Mouse (Mus musculus) forebrain, embryonic 16.5 days (tissue): ENCODE data around the gene Ank2. TPM values are rescaled to one million over a fixed set of nuclear protein-coding genes. Genes with fewer than 3 reads are reported as not detected.
"Not testable (repeated sequence)": the region's sequence is repeated elsewhere in the genome, so short reads cannot be mapped to it uniquely, and the experiment has no call there.

ENCODE experiments used
- ATAC-seq: fragments of 200-750 bp; cut with Nextera tagmentation; 2 replicates; pipeline ENCODE4 v1.8.0; 2017; ENCODE audit warnings: mild to moderate bottlenecking, moderate library complexity
- H3K27ac ChIP-seq: fragments of 300-500 bp; sonication (generic); 2 replicates; pipeline ENCODE4 v1.5.1; 2014; ENCODE audit warnings: low read length, control low read depth
- H3K27me3 ChIP-seq: fragments of 300-500 bp; sonication (generic); replicated peaks from 2 replicates; pipeline ENCODE4 v1.6.1; 2014; ENCODE audit warnings: low read length; ENCODE audit not compliant: control insufficient read depth, insufficient read depth
- H3K36me3 ChIP-seq: fragments of 300-500 bp; sonication (generic); 2 replicates; pipeline ENCODE4 v1.6.1; 2014; ENCODE audit not compliant: control insufficient read depth, insufficient read depth
- H3K4me1 ChIP-seq: fragments of 300-500 bp; sonication (generic); replicated peaks from 2 replicates; pipeline ENCODE4 v1.6.1; 2014; ENCODE audit warnings: low read length; ENCODE audit not compliant: control insufficient read depth, insufficient read depth
- H3K4me2 ChIP-seq: fragments of 300-500 bp; sonication (generic); 2 replicates; pipeline ENCODE4 v1.6.1; 2014; ENCODE audit warnings: mild to moderate bottlenecking, low read length, control low read depth
- H3K4me3 ChIP-seq: fragments of 300-500 bp; sonication (generic); replicated peaks from 2 replicates; pipeline ENCODE4 v1.5.1; 2014; ENCODE audit warnings: mild to moderate bottlenecking, low read length, control low read depth
- H3K9ac ChIP-seq: fragments of 300-500 bp; sonication (generic); replicated peaks from 2 replicates; pipeline ENCODE4 v1.6.1; 2014; ENCODE audit warnings: low read depth, low read length, control low read depth
- H3K9me3 ChIP-seq: fragments of 300-500 bp; sonication (generic); 2 replicates; pipeline ENCODE4 v1.6.1; 2016; ENCODE audit warnings: low read length; ENCODE audit not compliant: control insufficient read depth
- WGBS: fragments of 180-500 bp; shearing (Covaris S2); extraction: QIAGEN DNeasy Blood & Tissue Kit; methylation state at CpG from one replicate; pipeline ENCODE4 v1.1.7; 2014; 5-methylcytosine and 5-hydroxymethylcytosine counted together
- polyA plus RNA-seq: library from polyadenylated mRNA; unstranded; fragments of >200 nt; fragmentation: Nextera tagmentation; extraction: Ambion mirVana; gene quantifications from 2 replicates; pipeline ENCODE4 v1.2.1, GENCODE M21; 2015

Ank2 gene
- polyA plus RNA-seq, 1 experiment from 2014 or later = 201 TPM

DNA sequence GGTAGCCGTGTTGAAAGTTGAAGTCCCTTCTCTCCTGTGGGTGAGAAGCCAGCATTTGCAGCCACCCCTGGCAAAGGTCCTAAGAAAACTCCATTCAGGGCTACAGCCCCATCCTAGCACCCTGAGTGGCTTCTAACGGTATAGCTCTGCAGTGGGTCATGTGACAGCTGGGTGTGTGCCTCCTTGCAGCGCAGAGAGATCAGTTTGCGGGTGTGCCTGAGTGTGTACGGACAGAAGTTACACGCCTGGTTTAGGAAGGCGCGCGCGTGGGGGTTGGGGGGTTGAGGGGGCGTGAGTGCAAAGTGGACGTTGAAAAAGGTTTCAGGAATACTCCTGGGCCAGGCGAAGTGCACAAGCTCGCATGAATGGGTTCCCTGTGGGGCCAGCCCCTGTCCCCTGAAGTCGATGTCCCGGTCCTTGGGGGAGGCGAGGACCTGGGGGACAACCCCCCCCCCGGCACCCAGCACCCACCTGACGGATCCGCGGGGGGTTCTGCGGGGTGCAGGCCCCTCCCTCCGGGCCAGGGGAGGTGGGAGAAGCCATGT is 881 bp downstream of the Ank2 start:
- WGBS = under 1% methylated on average over 22 of the region's 23 CpGs

DNA sequence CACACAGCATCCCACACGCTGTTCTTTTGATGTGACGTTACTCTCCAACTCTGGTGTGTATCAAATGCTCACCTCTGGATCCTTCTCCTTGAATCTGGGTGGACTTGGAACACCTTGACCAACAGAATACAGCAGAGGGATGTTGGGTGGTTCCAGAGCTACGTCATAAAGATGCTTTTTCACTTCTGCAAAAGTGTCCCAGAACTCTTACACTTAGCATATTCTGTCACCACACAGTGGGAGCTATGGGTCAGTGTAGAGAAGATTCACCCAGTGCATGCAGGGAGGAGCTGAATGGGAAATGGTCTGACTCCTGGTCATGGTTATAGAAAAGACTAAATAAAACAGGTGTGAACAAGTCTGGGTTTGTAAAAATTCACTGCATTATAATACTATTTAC is 6.5 kb downstream of the Ank2 start:
- no peak for ATAC-seq
- H3K27me3 ChIP-seq = no peaks in the 10 kb centered on the region

More for the DNA sequence above, 881 bp downstream of the Ank2 start:
- Histone ChIP-seq H3K4me1 (peaks cover 10% of the 10 kb centered on the region), H3K4me3 (peak overlapping the region; percentile 83), H3K9me3 (no peaks in the 10 kb centered on the region), H3K9ac (peak overlapping the region; percentile 94), H3K27ac (peak overlapping the region; percentile 70), H3K27me3 (no peaks in the 10 kb centered on the region; the same call in 1 of the 2 replicates), H3K4me2 (peak overlapping the region; percentile 100), H3K36me3 (no peaks in the 10 kb centered on the region)
- ATAC-seq = peak; percentile 88

DNA sequence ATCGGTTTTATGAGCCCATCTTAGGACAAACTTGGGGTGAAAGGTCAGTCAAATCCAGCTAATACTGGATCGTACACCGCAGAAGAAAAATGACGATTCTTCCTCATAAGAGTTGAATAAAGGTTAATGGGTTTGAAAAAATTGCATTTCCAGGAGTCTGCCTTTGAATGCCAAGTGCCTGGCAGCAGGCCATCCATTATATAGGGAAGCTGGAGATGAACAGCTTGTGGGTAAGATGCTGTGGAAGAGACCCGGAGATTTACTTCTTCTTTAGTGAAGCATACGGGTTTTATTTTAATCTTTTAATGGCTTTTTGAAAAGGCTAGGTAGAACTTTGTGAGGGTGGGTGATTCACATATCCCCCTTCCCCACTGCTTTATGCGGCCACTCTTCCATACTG is 11.8 kb downstream of the Ank2 start:
- H3K9ac ChIP-seq = no peak overlapping the region
- H3K9me3 ChIP-seq = no peaks in the 10 kb centered on the region
- 31% methylated on average over 7 of the region's 7 CpGs for WGBS
- no peak overlapping the region for H3K4me3 ChIP-seq
- no peaks in the 10 kb centered on the region for H3K36me3 ChIP-seq
- no peak overlapping the region for H3K4me2 ChIP-seq
- H3K27me3 ChIP-seq = no peaks in the 10 kb centered on the region
- ATAC-seq = 0 out of 2 replicates have a peak, but pooled peaks have one; percentile 41
- H3K27ac ChIP-seq = no peak overlapping the region
- H3K4me1 ChIP-seq = peaks cover 14% of the 10 kb centered on the region; the same call in 1 of the 2 replicates

More for the DNA sequence above, 6.5 kb downstream of the Ank2 start:
- no peaks in the 10 kb centered on the region for H3K36me3 ChIP-seq
- peaks cover 2% of the 10 kb centered on the region; the same call in 1 of the 2 replicates for H3K4me1 ChIP-seq
- H3K4me3 ChIP-seq = no peak overlapping the region
- no peak overlapping the region for H3K27ac ChIP-seq
- 85% methylated on average over 3 of the region's 3 CpGs for WGBS
- no peak overlapping the region for H3K4me2 ChIP-seq
- no peak overlapping the region for H3K9ac ChIP-seq
- no peaks in the 10 kb centered on the region for H3K9me3 ChIP-seq

DNA sequence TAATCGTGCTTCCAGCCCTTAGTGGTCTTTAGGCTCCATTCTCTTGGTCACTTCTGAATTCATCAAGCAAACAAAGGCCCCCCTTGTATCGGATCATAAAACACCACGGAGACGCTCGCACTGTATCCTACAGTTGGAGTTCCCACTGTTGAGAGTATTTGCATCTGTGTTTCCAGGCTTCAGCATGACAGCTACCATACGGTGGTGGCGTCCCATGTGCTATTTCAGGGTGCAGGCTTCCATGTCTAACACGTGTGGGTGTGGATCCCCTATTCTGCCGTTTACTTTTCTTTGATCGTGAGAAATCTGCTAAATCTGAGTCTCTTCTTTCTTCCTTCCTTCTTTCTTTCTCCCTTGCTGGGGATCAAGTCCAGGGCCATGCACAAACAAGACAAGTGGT is 14.0 kb downstream of the Ank2 start:
- no peak overlapping the region for H3K4me2 ChIP-seq
- H3K9ac ChIP-seq = no peak overlapping the region
- peaks cover 14% of the 10 kb centered on the region; the same call in 1 of the 2 replicates for H3K4me1 ChIP-seq
- H3K4me3 ChIP-seq = no peak overlapping the region
- WGBS = 30% methylated on average over 10 of the region's 10 CpGs
- no peaks in the 10 kb centered on the region for H3K36me3 ChIP-seq
- H3K9me3 ChIP-seq = no peaks in the 10 kb centered on the region
- H3K27ac ChIP-seq = no peak overlapping the region
- ATAC-seq = peak; percentile 68; the same call in 1 of the 2 replicates
- no peaks in the 10 kb centered on the region for H3K27me3 ChIP-seq

DNA sequence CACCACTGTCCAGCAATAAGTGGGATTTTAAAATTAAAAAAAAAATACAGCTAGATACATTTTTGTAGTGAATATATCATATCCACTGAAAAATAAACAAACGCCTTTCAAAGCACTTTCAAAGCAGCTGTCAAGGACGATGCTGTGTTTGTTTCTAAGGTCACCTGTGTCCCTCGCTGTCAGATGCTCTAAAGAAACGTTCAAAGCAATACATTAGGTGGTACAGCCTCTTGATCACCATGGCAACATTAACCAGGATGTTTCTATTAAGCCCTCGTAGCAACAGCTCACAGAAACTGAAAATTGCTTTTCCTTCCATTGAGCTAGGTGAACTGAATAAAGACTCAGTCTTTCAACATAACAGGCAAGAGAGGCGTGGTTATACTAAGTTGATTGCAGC is 17.5 kb downstream of the Ank2 start:
- Histone ChIP-seq H3K4me2 (no peak overlapping the region), H3K27me3 (no peaks in the 10 kb centered on the region), H3K4me3 (no peak overlapping the region), H3K36me3 (no peaks in the 10 kb centered on the region), H3K9me3 (no peaks in the 10 kb centered on the region), H3K9ac (no peak overlapping the region), H3K27ac (no peak overlapping the region), H3K4me1 (peaks cover 8% of the 10 kb centered on the region; the same call in 1 of the 2 replicates)
- WGBS = 39% methylated on average over 6 of the region's 6 CpGs
- peak; percentile 53; the same call in 1 of the 2 replicates for ATAC-seq

DNA sequence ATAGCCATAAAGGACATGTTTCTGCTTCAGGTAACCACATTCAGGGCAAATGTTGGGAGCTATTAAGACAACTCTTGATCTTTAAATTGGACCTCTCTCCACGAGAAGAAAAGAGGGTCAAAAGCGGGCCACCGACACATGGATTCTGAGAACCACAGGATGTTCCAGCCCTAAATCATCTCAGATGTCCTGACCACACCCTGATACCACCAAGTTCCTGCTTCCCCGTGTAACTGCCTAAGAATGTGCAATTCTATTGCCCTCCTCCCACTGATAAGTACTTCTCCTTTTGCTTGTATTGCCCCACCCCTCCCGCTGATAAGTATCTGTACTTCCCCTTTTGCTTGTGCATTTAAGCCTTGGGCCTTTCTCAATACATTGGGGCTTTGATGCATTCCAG is 18.8 kb downstream of the Ank2 start:
- not testable (repeated sequence) for H3K4me1 ChIP-seq, H3K4me3 ChIP-seq, H3K4me2 ChIP-seq, H3K27me3 ChIP-seq, H3K36me3 ChIP-seq, ATAC-seq, H3K9ac ChIP-seq, H3K27ac ChIP-seq, H3K9me3 ChIP-seq
- WGBS = 88% methylated on average over 5 of the region's 5 CpGs

DNA sequence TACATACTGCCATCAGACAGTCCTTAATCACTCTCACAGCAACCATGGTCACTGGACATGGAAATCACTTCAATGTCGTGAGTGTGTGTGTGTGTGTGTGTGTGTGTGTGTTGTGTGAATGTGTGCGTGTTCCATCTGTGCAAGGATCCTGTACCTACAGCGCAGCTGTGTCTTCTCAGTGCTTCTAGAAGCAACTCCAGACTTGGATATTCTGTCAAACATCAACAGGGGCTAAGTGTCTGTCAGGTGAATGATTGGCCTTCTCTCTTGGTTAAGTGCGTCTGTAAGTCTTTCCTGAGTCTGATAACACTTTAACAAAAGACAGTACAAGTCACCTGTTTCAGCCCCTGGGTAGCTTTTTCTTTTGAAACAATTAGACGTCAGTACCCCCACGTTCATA is 25.0 kb downstream of the Ank2 start:
- no peaks in the 10 kb centered on the region for H3K9me3 ChIP-seq
- no peaks in the 10 kb centered on the region for H3K36me3 ChIP-seq
- ATAC-seq = no peak
- no peak overlapping the region for H3K4me2 ChIP-seq
- H3K4me3 ChIP-seq = no peak overlapping the region
- no peaks in the 10 kb centered on the region for H3K27me3 ChIP-seq
- no peaks in the 10 kb centered on the region for H3K4me1 ChIP-seq
- no peak overlapping the region for H3K27ac ChIP-seq
- 78% methylated on average over 6 of the region's 6 CpGs for WGBS
- H3K9ac ChIP-seq = no peak overlapping the region

DNA sequence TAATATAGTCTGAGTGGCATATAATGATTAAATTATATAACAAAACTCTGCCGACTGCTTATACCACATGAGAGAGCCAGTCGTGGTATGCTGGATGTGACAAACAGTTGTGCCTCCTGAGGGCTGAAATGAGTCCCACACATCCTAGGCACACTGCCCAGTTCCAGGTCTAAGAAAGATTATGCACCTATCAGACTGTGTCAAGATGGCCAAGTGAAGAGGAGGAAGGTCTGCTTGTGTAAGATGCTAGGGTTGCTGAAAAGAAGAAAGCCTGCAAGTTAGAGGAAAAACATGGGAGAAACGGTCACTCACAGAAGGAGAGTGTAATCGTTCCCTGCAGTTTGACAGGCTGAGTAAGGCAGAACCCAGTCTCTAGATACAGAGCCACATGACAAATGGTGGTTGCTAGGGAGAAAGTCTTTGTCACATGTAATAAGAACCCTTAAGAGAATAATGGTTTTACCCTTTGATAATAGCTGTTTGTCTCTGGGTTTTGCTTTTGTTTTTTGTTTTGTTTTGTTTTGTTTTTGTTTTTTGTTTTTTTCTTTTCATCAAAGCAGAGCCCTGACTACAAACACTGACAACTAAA is 29.9 kb downstream of the Ank2 start:
- H3K9me3 ChIP-seq = no peaks in the 10 kb centered on the region
- H3K27ac ChIP-seq = no peak overlapping the region
- no peaks in the 10 kb centered on the region for H3K4me1 ChIP-seq
- H3K4me2 ChIP-seq = no peak overlapping the region
- H3K9ac ChIP-seq = no peak overlapping the region
- no peaks in the 10 kb centered on the region for H3K27me3 ChIP-seq
- no peaks in the 10 kb centered on the region for H3K36me3 ChIP-seq
- 74% methylated on average over 4 of the region's 4 CpGs for WGBS
- no peak for ATAC-seq
- H3K4me3 ChIP-seq = no peak overlapping the region

DNA sequence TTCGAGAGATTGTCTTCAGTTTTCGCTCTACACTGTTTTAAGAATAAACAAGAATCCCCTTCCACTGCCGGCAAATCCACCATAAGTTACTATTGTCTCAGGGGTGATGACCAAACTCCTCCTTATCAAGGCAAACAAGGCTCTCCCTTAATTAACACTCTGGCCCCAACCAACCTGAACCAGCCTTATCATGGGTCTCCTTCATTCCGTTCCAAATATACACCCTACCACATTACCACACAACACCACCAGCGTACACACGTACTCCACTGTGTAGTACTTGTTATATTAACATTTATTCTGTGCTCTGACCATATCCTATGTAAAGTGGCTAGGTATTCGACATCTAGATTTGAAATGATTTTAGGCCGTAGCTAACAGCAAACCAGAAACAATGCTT is 30.6 kb downstream of the Ank2 start:
- WGBS = 91% methylated on average over 8 of the region's 8 CpGs
- Histone ChIP-seq H3K4me1 (0 out of 2 replicates have a peak, but pooled peaks cover 5% of the 10 kb centered on the region), H3K9me3 (no peaks in the 10 kb centered on the region), H3K27ac (no peak overlapping the region), H3K9ac (no peak overlapping the region), H3K4me2 (no peak overlapping the region), H3K4me3 (no peak overlapping the region), H3K27me3 (no peaks in the 10 kb centered on the region), H3K36me3 (no peaks in the 10 kb centered on the region)
- ATAC-seq = no peak
